ENCODE assay signal across 8 mouse cellular contexts in genomic region chr2:148672199-148673096, GRCm38 (mm10). TPM values are rescaled to one million over a fixed set of nuclear protein-coding genes. Genes with fewer than 3 reads are reported as not detected.
DNase-seq lines count a peak whose midpoint lies in the region; ATAC-seq lines count a peak whose summit lies in the region.

Gene Nxt1, plus strand, starts transcription at chr2:148672601.

- H3K36me3 ChIP-seq in heart, embryonic 14.5 days (ENCODE audit: control insufficient read depth, insufficient read depth, low read length) = peaks cover 20% of the 10 kb centered on the region
- peaks cover 35% of the 10 kb centered on the region for H3K36me3 ChIP-seq in liver, embryonic 13.5 days
- peaks cover 11% of the 10 kb centered on the region; the same call in 1 of the 2 replicates for H3K36me3 ChIP-seq in stomach, embryonic 16.5 days (ENCODE audit: control insufficient read depth, insufficient read depth, low read length)

- no peaks in the 10 kb centered on the region for H3K27me3 ChIP-seq in heart, embryonic 14.5 days (ENCODE audit: control insufficient read depth, insufficient read depth, low read length)
- no peaks in the 10 kb centered on the region for H3K27me3 ChIP-seq in liver, embryonic 13.5 days
- H3K27me3 ChIP-seq in stomach, embryonic 16.5 days (ENCODE audit: control insufficient read depth, insufficient read depth, low read length) = no peaks in the 10 kb centered on the region

- ATAC-seq in CD4-positive, CD25-positive, alpha-beta regulatory T cell, adult 4 months = peak; percentile 99
- peak; percentile 99 for ATAC-seq in heart, embryonic 14.5 days (ENCODE audit: insufficient number of reproducible peaks, insufficient read depth, low FRiP score, low read depth)
- peak; percentile 100 for ATAC-seq in liver, embryonic 13.5 days (ENCODE audit: low read depth)
- peak; percentile 100 for ATAC-seq in stomach, embryonic 16.5 days (ENCODE audit: insufficient read depth, low FRiP score)

- H3K4me1 ChIP-seq in heart, embryonic 14.5 days (ENCODE audit: control insufficient read depth in 2 of 2, insufficient read depth in 2 of 2, low read length in 2 of 2) = peaks cover 6 to 19% of the 10 kb centered on the region in 2 experiments
- peaks cover 47% of the 10 kb centered on the region for H3K4me1 ChIP-seq in liver, embryonic 13.5 days (replicated peaks)
- H3K4me1 ChIP-seq in stomach, embryonic 16.5 days (ENCODE audit: control insufficient read depth, insufficient read depth, low read length) = peaks cover 15% of the 10 kb centered on the region

- H3K4me2 ChIP-seq in heart, embryonic 14.5 days (ENCODE audit: low read length) = peak within 1 kb of the TSS; percentile 84
- peak within 1 kb of the TSS; percentile 82 for H3K4me2 ChIP-seq in liver, embryonic 13.5 days
- peak within 1 kb of the TSS; percentile 90 for H3K4me2 ChIP-seq in stomach, embryonic 16.5 days (ENCODE audit: low read depth, low read length)

- H3K9me3 ChIP-seq in heart, embryonic 14.5 days (ENCODE audit: control insufficient read depth, low read length) = no peaks in the 10 kb centered on the region
- no peaks in the 10 kb centered on the region for H3K9me3 ChIP-seq in liver, embryonic 13.5 days (replicated peaks)
- H3K9me3 ChIP-seq in stomach, embryonic 16.5 days (replicated peaks; ENCODE audit: control insufficient read depth, low read length) = no peaks in the 10 kb centered on the region

- peak within 1 kb of the TSS; percentile 64 to 84 for H3K27ac ChIP-seq in heart, embryonic 14.5 days (replicated peaks in 1 of 2; ENCODE audit: control insufficient read depth in 1 of 2, insufficient read depth in 1 of 2, low read depth in 2 of 2, low read length in 2 of 2)
- H3K27ac ChIP-seq in liver, embryonic 13.5 days = peak within 1 kb of the TSS; percentile 85
- H3K27ac ChIP-seq in stomach, embryonic 16.5 days (ENCODE audit: low read length) = peak within 1 kb of the TSS; percentile 86

- H3K9ac ChIP-seq in heart, embryonic 14.5 days (ENCODE audit: low read length) = peak within 1 kb of the TSS; percentile 92
- H3K9ac ChIP-seq in liver, embryonic 13.5 days = peak within 1 kb of the TSS; percentile 86
- peak within 1 kb of the TSS; percentile 79 for H3K9ac ChIP-seq in stomach, embryonic 16.5 days (ENCODE audit: low read length)

- H3K4me3 ChIP-seq in heart, embryonic 14.5 days (ENCODE audit: control insufficient read depth in 1 of 2, insufficient read depth in 1 of 2, low read depth in 1 of 2, low read length in 2 of 2) = peak within 1 kb of the TSS; percentile 77 to 92
- peak within 1 kb of the TSS; percentile 80 for H3K4me3 ChIP-seq in liver, embryonic 13.5 days (replicated peaks)
- H3K4me3 ChIP-seq in stomach, embryonic 16.5 days (replicated peaks; ENCODE audit: low read length) = peak within 1 kb of the TSS; percentile 90

- under 1% methylated on average over 58 of the region's 58 CpGs for WGBS in heart, embryonic 14.5 days
- WGBS in liver, embryonic 13.5 days (ENCODE audit: insufficient replicate concordance) = under 1% methylated on average over 58 of the region's 58 CpGs
- WGBS in stomach, embryonic 16.5 days = 1% methylated on average over 58 of the region's 58 CpGs

- peak; percentile 98 for DNase-seq in c-Kit-negative CD71-positive TER-119-positive erythroid progenitor cells, embryonic 14.5 days (ENCODE audit: low read depth, low spot score)
- DNase-seq in fibroblast of lung, adult 2 months (ENCODE audit: low read depth) = peak; percentile 93
- peak; percentile 100 for DNase-seq in kidney, postnatal 14 days
- peak; percentile 99 for DNase-seq in liver, embryonic 13.5 days
- DNase-seq in neural tube, embryonic 10.5 days (ENCODE audit: extremely low spot score, low spot score) = peak; percentile 97

RNA-seq across cellular contexts. Expression of gene Nxt1, which starts in this region (rescaled TPM):
- 10 to 100 TPM; 41.1 to 61.1 TPM for polyA plus RNA-seq in CD4-positive, CD25-positive, alpha-beta regulatory T cell, adult 4 months (2017; shearing (Covaris generic))
- polyA plus RNA-seq in heart, embryonic 14.5 days (2014; fragmentation: Nextera tagmentation; extraction: Ambion mirVana) = 46.2 and 52.3 TPM in 2 replicates
- 64.2 and 70.5 TPM in 2 replicates for polyA plus RNA-seq in liver, embryonic 13.5 days (2015; fragmentation: Nextera tagmentation; extraction: Ambion mirVana)
- polyA plus RNA-seq in stomach, embryonic 16.5 days (2015; fragmentation: Nextera tagmentation; extraction: Ambion mirVana) = 66.4 and 67.0 TPM in 2 replicates

Comparison
In these comparisons a context has a peak if more than half of its experiments do, and no peak if none do; other contexts are left out.
1. Peak in every context shown above with its lines: DNase-seq, ATAC-seq, H3K4me3 ChIP-seq and H3K27ac ChIP-seq.